Mouse (Mus musculus) CD4-positive naive resting alpha-beta T cell, adult 76 days (primary cell): ENCODE results near the gene Ccdc66. TPM values are rescaled to one million over a fixed set of nuclear protein-coding genes. Genes with fewer than 3 reads are reported as not detected.

Experiments
- total RNA-seq: library from RNA; stranded (reverse); gene quantifications from one replicate; pipeline ENCODE4 v1.2.4, GENCODE M21; 2023

The Ccdc66 gene
- total RNA-seq, result 12.9 TPM

DNA sequence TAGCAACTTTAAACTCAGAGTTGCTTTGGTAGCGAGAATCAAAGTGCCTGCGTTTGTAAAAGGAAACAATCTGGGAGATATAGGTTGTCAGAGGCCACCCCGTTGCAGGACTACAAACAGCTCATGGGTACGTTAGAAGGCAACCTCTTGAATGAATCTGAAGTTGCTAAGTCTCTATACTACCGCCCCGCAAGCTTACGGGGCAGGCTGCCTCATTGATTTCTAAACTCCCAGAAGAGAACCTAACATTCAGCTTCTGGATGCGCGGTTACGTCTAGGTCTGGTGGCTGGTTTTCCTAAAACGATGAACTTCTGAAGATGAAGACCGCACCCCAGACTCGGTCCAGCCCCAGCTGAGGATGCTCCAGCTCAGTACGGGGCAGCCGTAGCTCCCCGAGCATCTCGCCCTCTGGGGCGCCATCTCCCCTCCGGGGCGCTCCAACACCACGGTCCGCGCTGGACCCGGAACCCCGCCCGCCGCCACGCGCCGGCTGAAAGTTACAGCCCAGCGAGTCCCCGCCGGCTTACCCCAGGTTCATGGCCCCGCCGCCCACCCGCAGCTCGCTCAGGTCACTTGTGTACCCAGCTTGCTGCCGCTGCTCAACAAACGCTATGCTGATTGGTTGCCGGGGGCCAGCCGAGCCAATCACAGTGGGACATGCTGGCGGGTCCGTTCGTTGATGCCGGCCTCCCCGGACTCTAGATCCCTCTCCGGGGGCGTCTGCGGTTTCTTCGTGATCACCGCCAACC, at the start of gene Ccdc66:
TSS of gene Ccdc66 (minus strand) at position 567 of the 750 bp plus-strand sequence.

Other genes starting within 250 kb of the Ccdc66 start
- 45.9 TPM for gene Fam208a, start 79.6 kb downstream of the Ccdc66 start, total RNA-seq
- gene Erc2, start 114.0 kb upstream of the Ccdc66 start, total RNA-seq, result not detected